In genomic region chr11:85643479-85644000, GRCm38 (mm10) we compare ENCODE assay signal across 10 mouse cellular contexts.
A peak's percentile ranks its signal among the peaks of the same experiment; 100 is the strongest.
DNase-seq lines count a peak whose midpoint lies in the region; ATAC-seq and TF ChIP-seq lines count a peak whose summit lies in the region.
"Had no signal": no experiment of that assay in that cellular context is flagged by ENCODE, and none has a peak within 500 bp of the region (broad histone marks: within the 10 kb centered on the region; RNA-seq: fewer than 3 reads in every experiment).

No protein-coding gene starts in this region.

- 38% methylated on average over 10 of the region's 10 CpGs for WGBS in lung, embryonic 14.5 days
- WGBS in lung, adult 2 months: 80% methylated on average over 10 of the region's 10 CpGs
- WGBS in hindbrain, embryonic 13.5 days: 43% methylated on average over 10 of the region's 10 CpGs
- WGBS in liver, embryonic 15.5 days (ENCODE audit: insufficient replicate concordance): 62% methylated on average over 10 of the region's 10 CpGs

- peak overlapping the region; percentile 85 for H3K27ac ChIP-seq in lung, embryonic 14.5 days (ENCODE audit: low read depth)
- H3K27ac ChIP-seq in hindbrain, embryonic 13.5 days: 0 out of 2 replicates have a peak overlapping the region, but pooled peaks have one; percentile 35
- 0 out of 2 replicates have a peak overlapping the region, but pooled peaks have one; percentile 43 for H3K27ac ChIP-seq in liver, embryonic 15.5 days (replicated peaks)

- H3K4me3 ChIP-seq in lung, embryonic 14.5 days (ENCODE audit: low read depth, low read length): no peak overlapping the region
- no peak overlapping the region for H3K4me3 ChIP-seq in lung, adult 2 months (replicated peaks; ENCODE audit: extremely low read depth, low read depth, low read length)
- no peak overlapping the region for H3K4me3 ChIP-seq in hindbrain, embryonic 13.5 days
- no peak overlapping the region for H3K4me3 ChIP-seq in liver, embryonic 15.5 days (replicated peaks)

- DNase-seq in heart, adult 11 months: peak; percentile 74
- DNase-seq in heart, postnatal 14 days: no peak
- peak; percentile 37 for DNase-seq in lung, embryonic 14.5 days
- DNase-seq in lung, adult 2 months: no peak
- DNase-seq in cerebellum, postnatal 14 days: no peak
- no peak for DNase-seq in retina, postnatal 1 day
- DNase-seq: kidney, postnatal 14 days; right cerebral cortex, postnatal 14 days had no signal

- peak overlapping the region; percentile 10; the same call in 1 of the 2 replicates for H3K9ac ChIP-seq in lung, embryonic 14.5 days
- no peak overlapping the region for H3K9ac ChIP-seq in hindbrain, embryonic 13.5 days
- no peak overlapping the region for H3K9ac ChIP-seq in liver, embryonic 15.5 days

- no peak for TF ChIP-seq CTCF in lung, embryonic 14.5 days (IDR thresholded peaks at IDR 0.05; ENCODE audit: low read depth)
- TF ChIP-seq CTCF in lung, adult 2 months (IDR thresholded peaks at IDR 0.05; ENCODE audit: insufficient read depth, low read length): no peak

- peak overlapping the region; percentile 37 for H3K4me2 ChIP-seq in lung, embryonic 14.5 days
- H3K4me2 ChIP-seq in hindbrain, embryonic 13.5 days: no peak overlapping the region
- H3K4me2 ChIP-seq in liver, embryonic 15.5 days: peak overlapping the region; percentile 50; the same call in 1 of the 2 replicates

- H3K27me3 ChIP-seq in lung, embryonic 14.5 days (ENCODE audit: insufficient read depth, low read length): no peaks in the 10 kb centered on the region
- no peaks in the 10 kb centered on the region for H3K27me3 ChIP-seq in hindbrain, embryonic 13.5 days
- H3K27me3 ChIP-seq in liver, embryonic 15.5 days: no peaks in the 10 kb centered on the region

- TF ChIP-seq POLR2A in lung, adult 2 months (IDR thresholded peaks at IDR 0.05; ENCODE audit: borderline replicate concordance, extremely low read depth, low read depth, low read length): no peak

- H3K4me1 ChIP-seq in lung, embryonic 14.5 days (ENCODE audit: insufficient read depth): peaks cover 36% of the 10 kb centered on the region
- H3K4me1 ChIP-seq in lung, adult 2 months (ENCODE audit: control insufficient read depth, insufficient read depth, low read length): no peaks in the 10 kb centered on the region
- peaks cover 52% of the 10 kb centered on the region for H3K4me1 ChIP-seq in hindbrain, embryonic 13.5 days (replicated peaks)
- peaks cover 23% of the 10 kb centered on the region for H3K4me1 ChIP-seq in liver, embryonic 15.5 days (replicated peaks)

- no peaks in the 10 kb centered on the region for H3K36me3 ChIP-seq in lung, embryonic 14.5 days (ENCODE audit: insufficient read depth)
- no peaks in the 10 kb centered on the region for H3K36me3 ChIP-seq in hindbrain, embryonic 13.5 days
- H3K36me3 ChIP-seq in liver, embryonic 15.5 days (replicated peaks): no peaks in the 10 kb centered on the region

- intact Hi-C loops in heart, postnatal 14 days (cut with DNase I): no loop called here

- no peaks in the 10 kb centered on the region for H3K9me3 ChIP-seq in lung, embryonic 14.5 days (ENCODE audit: low read depth, low read length)
- no peaks in the 10 kb centered on the region for H3K9me3 ChIP-seq in hindbrain, embryonic 13.5 days
- H3K9me3 ChIP-seq in liver, embryonic 15.5 days (replicated peaks): no peaks in the 10 kb centered on the region

- no peak for ATAC-seq in lung, embryonic 14.5 days (ENCODE audit: insufficient read depth)
- no peak for ATAC-seq in hindbrain, embryonic 13.5 days (ENCODE audit: low FRiP score)
- ATAC-seq in liver, embryonic 15.5 days (ENCODE audit: insufficient read depth): no peak

Comparison
In these comparisons a context has a peak if more than half of its experiments do, and no peak if none do; other contexts are left out.
1. DNase-seq: peak in heart, adult 11 months (single experiment) and lung, embryonic 14.5 days (single experiment); none in heart, postnatal 14 days (0 of 2), lung, adult 2 months (single experiment), cerebellum, postnatal 14 days (0 of 2) and retina, postnatal 1 day (single experiment).
2. H3K27ac ChIP-seq: peak in every context shown above with its lines; median percentile 85 in lung, embryonic 14.5 days; 43 in liver, embryonic 15.5 days; 35 in hindbrain, embryonic 13.5 days.